Mouse (Mus musculus) testis, adult 2 months (tissue): ENCODE results near the gene Cdc25a.

ENCODE experiments used
- CTCF ChIP-seq: fragments of 200-500 bp; IDR thresholded peaks from 2 replicates; pipeline ENCODE4 v1.5.1; 2012; ENCODE audit warnings: low read depth, mild to moderate bottlenecking, inconsistent platforms, low read length, moderate library complexity; ENCODE audit not compliant: control insufficient read depth, insufficient read depth, insufficient replicate concordance
- POLR2A ChIP-seq: fragments of 200-500 bp; IDR thresholded peaks from 2 replicates; pipeline ENCODE4 v1.6.1; 2012; ENCODE audit warnings: low read depth, mild to moderate bottlenecking, inconsistent platforms, low read length, moderate library complexity; ENCODE audit not compliant: control insufficient read depth

- TF ChIP-seq POLR2A (no peak), CTCF (no peak)
Measured at GRCm38 (mm10) chr9:109942796-109943195, 67.4 kb downstream of the Cdc25a start.
